Mouse (Mus musculus) kidney, embryonic 16.5 days (tissue): ENCODE data around the gene Gtpbp4. TPM values are rescaled to one million over a fixed set of nuclear protein-coding genes. Genes with fewer than 3 reads are reported as not detected.
"Not testable (repeated sequence)": the region's sequence is repeated elsewhere in the genome, so short reads cannot be mapped to it uniquely, and the experiment has no call there.

Source experiments
- ATAC-seq: fragments of 200-750 bp; cut with Nextera tagmentation; 2 replicates; pipeline ENCODE4 v1.8.0; 2017; ENCODE audit warnings: moderate TSS enrichment; ENCODE audit not compliant: low FRiP score, low TSS enrichment
- H3K27ac ChIP-seq: fragments of 300-500 bp; sonication (generic); 2 replicates; pipeline ENCODE4 v1.5.1; 2014; ENCODE audit warnings: low read length
- H3K27me3 ChIP-seq: fragments of 300-500 bp; sonication (generic); 2 replicates; pipeline ENCODE4 v1.6.1; 2014; ENCODE audit warnings: low read length, control low read depth, mixed read lengths; ENCODE audit not compliant: insufficient read depth
- H3K36me3 ChIP-seq: fragments of 300-500 bp; sonication (generic); 2 replicates; pipeline ENCODE4 v1.6.1; 2014; ENCODE audit warnings: low read length, control low read depth, mixed read lengths; ENCODE audit not compliant: insufficient read depth
- H3K4me1 ChIP-seq: fragments of 300-500 bp; sonication (generic); 2 replicates; pipeline ENCODE4 v1.6.1; 2014; ENCODE audit warnings: low read length, control low read depth, mixed read lengths; ENCODE audit not compliant: insufficient read depth
- H3K4me2 ChIP-seq: fragments of 300-500 bp; sonication (generic); replicated peaks from 2 replicates; pipeline ENCODE4 v1.6.1; 2014; ENCODE audit warnings: low read depth, low read length
- H3K4me3 ChIP-seq: fragments of 300-500 bp; sonication (generic); 2 replicates; pipeline ENCODE4 v1.5.1; 2014; ENCODE audit warnings: mild to moderate bottlenecking, low read length
- H3K9ac ChIP-seq: fragments of 300-500 bp; sonication (generic); replicated peaks from 2 replicates; pipeline ENCODE4 v1.6.1; 2014; ENCODE audit warnings: low read length
- H3K9me3 ChIP-seq: fragments of 300-500 bp; sonication (generic); 2 replicates; pipeline ENCODE4 v1.6.1; 2016; ENCODE audit warnings: low read length, control low read depth
- WGBS: fragments of 180-500 bp; shearing (Covaris S2); extraction: QIAGEN DNeasy Blood & Tissue Kit; methylation state at CpG from one replicate; pipeline ENCODE4 v1.1.7; 2014; 5-methylcytosine and 5-hydroxymethylcytosine counted together
- polyA plus RNA-seq: library from polyadenylated mRNA; unstranded; fragments of >200 nt; fragmentation: Nextera tagmentation; extraction: Ambion mirVana; gene quantifications from 2 replicates; pipeline ENCODE4 v1.2.1, GENCODE M21; 2015

Gtpbp4 gene
- polyA plus RNA-seq, 1 experiment from 2014 or later = 82.6 TPM

GRCm38 (mm10) chr13:8992231-8992630 lies 3.7 kb downstream of the Gtpbp4 start:
- Histone ChIP-seq H3K27me3 (no peaks in the 10 kb centered on the region), H3K4me2 (no peak overlapping the region), H3K9ac (no peak overlapping the region), H3K9me3 (no peaks in the 10 kb centered on the region), H3K4me3 (no peak overlapping the region), H3K4me1 (peaks cover 8% of the 10 kb centered on the region), H3K36me3 (peaks cover 36% of the 10 kb centered on the region), H3K27ac (no peak overlapping the region)
- 93% methylated on average over 6 of the region's 6 CpGs for WGBS
- ATAC-seq = no peak

- no peaks in the 10 kb centered on the region for H3K9me3 ChIP-seq
- no peak overlapping the region for H3K9ac ChIP-seq
- no peak overlapping the region for H3K4me2 ChIP-seq
- no peaks in the 10 kb centered on the region for H3K27me3 ChIP-seq
- no peak for ATAC-seq
- H3K36me3 ChIP-seq = peaks cover 73% of the 10 kb centered on the region
- no peak overlapping the region for H3K4me3 ChIP-seq
- H3K4me1 ChIP-seq = no peaks in the 10 kb centered on the region
- H3K27ac ChIP-seq = no peak overlapping the region
- 97% methylated on average over 3 of the region's 3 CpGs for WGBS
These were observed 22.9 kb downstream of the Gtpbp4 start for GRCm38 (mm10) chr13:8972972-8973371.

- H3K9ac ChIP-seq = no peak overlapping the region
- no peaks in the 10 kb centered on the region for H3K9me3 ChIP-seq
- ATAC-seq = no peak
- H3K36me3 ChIP-seq = peaks cover 71% of the 10 kb centered on the region
- no peak overlapping the region for H3K27ac ChIP-seq
- H3K4me3 ChIP-seq = no peak overlapping the region
- H3K4me1 ChIP-seq = no peaks in the 10 kb centered on the region
- no peak overlapping the region for H3K4me2 ChIP-seq
- no peaks in the 10 kb centered on the region for H3K27me3 ChIP-seq
These were observed 23.5 kb downstream of the Gtpbp4 start for GRCm38 (mm10) chr13:8972369-8972768.

GRCm38 (mm10) chr13:8967742-8968141 lies 28.1 kb downstream of the Gtpbp4 start:
- H3K4me1 ChIP-seq = no peaks in the 10 kb centered on the region
- H3K4me2 ChIP-seq = no peak overlapping the region
- no peak overlapping the region for H3K27ac ChIP-seq
- H3K36me3 ChIP-seq = peaks cover 30% of the 10 kb centered on the region
- no peak overlapping the region for H3K4me3 ChIP-seq
- H3K9ac ChIP-seq = no peak overlapping the region
- H3K9me3 ChIP-seq = no peaks in the 10 kb centered on the region
- H3K27me3 ChIP-seq = no peaks in the 10 kb centered on the region
- ATAC-seq = no peak
- 92% methylated on average over 8 of the region's 8 CpGs for WGBS

GRCm38 (mm10) chr13:8965224-8965623 lies 30.7 kb downstream of the Gtpbp4 start:
- Histone ChIP-seq H3K4me2 (no peak overlapping the region), H3K4me3 (no peak overlapping the region), H3K9me3 (no peaks in the 10 kb centered on the region), H3K36me3 (peaks cover 18% of the 10 kb centered on the region), H3K27me3 (no peaks in the 10 kb centered on the region), H3K9ac (no peak overlapping the region), H3K27ac (no peak overlapping the region), H3K4me1 (no peaks in the 10 kb centered on the region)
- no peak for ATAC-seq
- 87% methylated on average over 5 of the region's 5 CpGs for WGBS

- not testable (repeated sequence) for H3K4me3 ChIP-seq, H3K27ac ChIP-seq, H3K4me1 ChIP-seq, H3K27me3 ChIP-seq, H3K36me3 ChIP-seq, H3K9me3 ChIP-seq, H3K4me2 ChIP-seq, ATAC-seq, H3K9ac ChIP-seq
- WGBS = 43% methylated on average over 5 of the region's 5 CpGs
These were observed 33.6 kb downstream of the Gtpbp4 start for GRCm38 (mm10) chr13:8962266-8962665.

- WGBS = 75% methylated on average over 3 of the region's 3 CpGs
- H3K4me3 ChIP-seq, H3K27ac ChIP-seq, H3K9me3 ChIP-seq, H3K27me3 ChIP-seq, ATAC-seq, H3K4me2 ChIP-seq, H3K36me3 ChIP-seq, H3K9ac ChIP-seq, H3K4me1 ChIP-seq: not testable (repeated sequence)
These were observed 34.6 kb downstream of the Gtpbp4 start for GRCm38 (mm10) chr13:8961128-8961888.

- H3K27me3 ChIP-seq, H3K4me3 ChIP-seq, ATAC-seq, H3K4me1 ChIP-seq, H3K4me2 ChIP-seq, H3K9me3 ChIP-seq, H3K9ac ChIP-seq, H3K27ac ChIP-seq, H3K36me3 ChIP-seq: not testable (repeated sequence)
- WGBS = 83% methylated on average over 5 of the region's 6 CpGs
These were observed 36.3 kb downstream of the Gtpbp4 start for GRCm38 (mm10) chr13:8959554-8959953.

GRCm38 (mm10) chr13:8959058-8959457 lies 36.8 kb downstream of the Gtpbp4 start:
- not testable (repeated sequence) for H3K27ac ChIP-seq, ATAC-seq, H3K27me3 ChIP-seq, H3K9ac ChIP-seq, H3K4me2 ChIP-seq, H3K4me3 ChIP-seq, H3K36me3 ChIP-seq, H3K4me1 ChIP-seq, H3K9me3 ChIP-seq
- WGBS = 11% methylated on average over 1 of the region's 5 CpGs

- not testable (repeated sequence) for H3K4me1 ChIP-seq, H3K4me2 ChIP-seq, H3K36me3 ChIP-seq, ATAC-seq, H3K9ac ChIP-seq, H3K4me3 ChIP-seq, H3K27ac ChIP-seq, H3K9me3 ChIP-seq, H3K27me3 ChIP-seq
- WGBS = no CpG with 5 or more reads among the region's 5 CpGs
These were observed 39.0 kb downstream of the Gtpbp4 start for GRCm38 (mm10) chr13:8956873-8957272.
